Mouse (Mus musculus): Measurements from ENCODE around the gene Sept12.

Sept12 gene

DNA sequence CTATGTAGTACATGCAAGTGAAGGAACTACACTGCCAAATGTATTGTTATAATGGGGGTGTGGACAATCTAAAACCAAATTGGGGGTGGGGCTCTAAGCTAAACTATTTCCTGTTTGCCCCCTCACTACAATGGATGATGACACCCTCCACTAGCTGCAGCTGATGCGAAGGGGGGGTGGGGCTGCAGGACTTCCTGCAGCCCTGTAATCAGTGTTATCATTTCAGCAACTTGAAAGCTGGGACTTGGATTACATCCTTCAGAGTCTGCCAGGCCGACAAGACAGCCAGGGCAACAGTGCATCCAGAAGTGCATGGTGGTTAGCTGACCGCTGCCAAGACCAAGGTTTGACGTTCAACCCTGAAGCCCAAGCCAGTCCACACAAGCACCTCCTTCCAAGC, 26.0 kb downstream of the Sept12 start:
- DNase-seq: peak; percentile 65 to 81

- peak; percentile 58 to 63 for DNase-seq
Measured at GRCm38 (mm10) chr16:4969055-4969843, 28.4 kb downstream of the Sept12 start.

DNA sequence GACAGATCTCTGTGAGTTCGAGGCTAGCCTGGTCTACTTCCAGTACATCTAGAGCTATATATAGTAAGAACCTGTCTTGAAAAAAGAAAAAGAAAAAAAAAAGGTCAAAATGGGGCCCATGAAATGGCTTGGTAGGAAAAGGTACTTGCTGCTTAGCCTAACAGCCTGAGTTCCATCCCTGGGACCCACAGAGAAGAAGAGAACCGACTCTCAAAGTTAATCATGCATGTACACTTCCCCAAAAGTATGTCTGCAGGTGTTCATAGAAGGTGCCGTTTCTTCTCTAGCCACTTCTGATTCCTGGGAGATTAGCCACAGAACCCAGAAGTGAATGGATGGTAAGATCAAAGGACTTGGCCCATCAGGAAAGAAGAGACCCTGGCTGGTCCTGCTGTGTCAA, 29.2 kb downstream of the Sept12 start:
- DNase-seq: no peak

DNA sequence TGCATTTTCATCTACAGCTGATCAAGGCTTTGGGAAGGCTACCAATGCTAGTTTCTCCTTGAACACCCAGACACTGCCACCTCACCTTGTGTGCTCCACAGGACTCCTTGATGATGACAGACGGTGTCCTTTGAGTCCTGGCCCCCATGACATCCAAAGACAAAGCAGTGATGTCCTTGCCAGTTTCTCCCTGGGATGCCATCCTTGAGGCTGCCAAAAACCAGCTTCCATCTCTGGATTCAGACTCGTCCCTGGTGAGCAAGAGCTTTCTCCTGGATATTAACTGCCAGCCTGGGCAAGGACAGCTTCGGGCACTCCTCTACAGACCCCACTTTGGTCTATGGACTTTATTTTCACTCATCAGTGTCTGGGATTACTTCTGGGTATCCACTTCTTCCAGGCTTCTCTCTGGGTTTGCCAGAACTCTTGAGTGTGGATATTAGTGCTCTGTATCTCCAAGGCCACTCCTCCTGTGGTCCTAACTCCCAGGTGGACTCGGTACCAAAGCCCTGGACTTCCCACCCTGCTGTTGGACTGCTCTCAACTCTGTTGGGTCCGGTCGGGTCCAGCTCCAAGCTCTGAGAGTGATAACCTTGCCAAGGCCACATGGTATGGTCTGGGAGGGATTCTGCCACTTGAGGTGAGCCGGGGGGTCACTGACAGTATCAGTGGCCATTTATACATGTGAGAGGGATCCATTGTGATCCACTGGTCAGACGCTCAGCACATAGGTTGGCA, 32.1 kb downstream of the Sept12 start:
- DNase-seq: no peak

DNA sequence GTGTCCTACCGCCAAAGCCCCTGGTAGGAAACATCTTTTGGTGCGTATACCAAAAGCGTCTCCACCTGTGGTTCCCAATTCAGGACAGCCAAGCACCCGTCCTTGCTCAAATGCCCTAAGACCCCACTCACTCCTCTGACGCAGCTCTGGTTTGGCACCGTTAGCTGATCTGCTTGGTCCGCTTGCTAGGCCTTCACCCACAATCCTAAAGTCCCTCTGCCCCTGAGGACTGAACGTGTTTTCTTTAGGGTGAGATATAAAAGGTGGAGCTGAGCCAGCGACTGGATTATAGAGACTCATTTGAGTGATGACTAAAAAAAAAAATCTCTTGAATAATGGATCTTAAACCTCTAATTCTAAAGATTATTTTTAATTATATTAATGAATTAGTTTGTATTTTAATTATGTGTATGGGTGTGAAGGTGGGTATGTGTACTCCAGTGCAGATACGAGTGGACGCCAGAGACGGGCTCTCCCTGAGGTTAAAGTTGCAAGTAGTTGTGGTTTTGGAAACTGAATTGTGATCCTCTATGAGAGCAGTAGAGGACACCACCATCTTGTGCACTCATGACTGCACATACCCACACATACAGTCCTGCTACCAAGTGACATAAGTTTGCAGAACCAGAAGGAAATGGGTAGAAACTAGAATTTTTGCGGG, 32.8 kb downstream of the Sept12 start:
- DNase-seq: no peak

GRCm38 (mm10) chr16:4963797-4964709, 33.6 kb downstream of the Sept12 start, which contains the start of gene Anks3:
Anks3 (minus strand) TSS chr16:4964205.
- peak; percentile 97 to 100 for DNase-seq

- DNase-seq: no peak
Measured at GRCm38 (mm10) chr16:4963346-4963745, 34.3 kb downstream of the Sept12 start.

GRCm38 (mm10) chr16:4960260-4960659, 37.4 kb downstream of the Sept12 start:
- peak in 1 of 2 experiments; percentile 18 for DNase-seq

DNA sequence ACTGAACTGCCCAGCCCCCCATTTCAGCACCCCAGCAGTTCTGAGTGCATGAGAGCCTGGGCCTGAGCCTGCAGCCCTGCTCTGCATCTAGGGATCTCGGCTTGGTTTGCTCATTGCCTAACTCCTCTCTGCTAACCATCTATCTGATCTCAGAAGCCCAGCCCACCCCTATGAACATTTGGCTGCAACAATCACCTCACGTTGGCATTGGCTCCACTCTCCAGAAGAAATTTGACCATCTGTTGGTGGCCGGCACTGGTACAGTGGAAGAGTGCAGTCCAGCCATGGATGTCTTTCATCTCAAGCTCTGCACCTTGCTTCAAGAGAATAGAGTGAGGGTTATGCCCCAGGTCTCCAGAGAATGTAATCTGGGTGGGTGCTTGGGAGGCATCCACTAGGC, 40.2 kb downstream of the Sept12 start:
- DNase-seq: no peak

DNA sequence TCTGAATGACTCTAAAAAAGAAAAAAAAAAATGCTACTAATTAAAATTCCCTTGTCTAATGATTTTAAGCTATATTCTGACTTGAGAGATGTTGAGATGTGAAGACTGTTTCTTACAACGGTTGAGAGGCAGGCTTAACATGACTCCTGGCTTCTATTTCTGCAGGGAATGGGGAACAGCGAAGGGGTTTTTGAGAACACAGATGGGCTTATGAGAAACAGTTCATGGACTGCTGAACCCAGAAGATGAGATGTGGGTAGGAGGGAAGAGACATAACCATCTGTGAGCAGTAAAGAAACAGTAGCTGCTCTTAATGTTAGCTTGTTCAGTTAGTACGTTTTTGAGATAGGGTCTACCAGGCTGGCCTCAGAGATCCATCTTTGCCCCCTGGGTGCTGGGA, 41.0 kb downstream of the Sept12 start:
- DNase-seq: no peak

- DNase-seq: no peak
Measured at GRCm38 (mm10) chr16:4947378-4947777, 50.3 kb downstream of the Sept12 start.

DNA sequence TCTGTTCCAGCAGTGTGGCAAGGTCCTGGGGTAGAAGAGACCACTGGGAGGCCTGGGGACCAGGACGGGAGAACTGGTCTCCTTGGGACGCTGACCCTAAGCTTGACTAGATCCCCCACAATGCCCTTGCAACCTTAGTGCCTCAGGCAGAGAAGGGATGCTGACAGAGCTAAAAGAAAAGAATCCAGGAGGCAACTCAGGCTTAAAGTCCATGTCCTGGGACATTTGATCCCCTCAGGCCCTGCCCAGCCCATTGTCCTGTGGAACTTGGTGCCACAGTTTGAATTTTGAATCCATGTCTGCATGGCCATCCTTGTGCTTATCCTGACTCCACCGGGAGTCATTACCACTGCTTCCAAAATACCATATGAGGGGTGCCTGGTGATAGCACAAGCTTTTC, 51.5 kb downstream of the Sept12 start:
- DNase-seq: no peak

DNA sequence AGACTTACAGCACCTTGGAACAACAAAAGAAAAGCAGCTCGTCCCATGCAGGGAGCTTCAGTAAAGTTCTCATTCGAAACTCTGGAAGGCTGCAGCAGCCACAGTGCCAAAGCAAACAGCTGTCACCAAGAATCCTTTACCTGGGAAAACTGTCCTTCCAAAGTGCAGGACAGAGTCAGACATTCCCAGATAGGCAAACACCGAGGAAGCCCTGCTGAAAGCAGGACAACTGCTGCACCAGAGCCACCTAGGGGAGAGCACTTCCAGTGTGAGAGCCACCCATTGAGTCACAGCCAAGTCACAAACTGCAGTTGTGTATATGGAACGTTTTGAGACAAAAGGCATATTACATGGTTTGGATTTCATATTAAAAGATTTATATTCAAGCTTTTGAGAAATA, 52.2 kb downstream of the Sept12 start:
- no peak for DNase-seq

DNA sequence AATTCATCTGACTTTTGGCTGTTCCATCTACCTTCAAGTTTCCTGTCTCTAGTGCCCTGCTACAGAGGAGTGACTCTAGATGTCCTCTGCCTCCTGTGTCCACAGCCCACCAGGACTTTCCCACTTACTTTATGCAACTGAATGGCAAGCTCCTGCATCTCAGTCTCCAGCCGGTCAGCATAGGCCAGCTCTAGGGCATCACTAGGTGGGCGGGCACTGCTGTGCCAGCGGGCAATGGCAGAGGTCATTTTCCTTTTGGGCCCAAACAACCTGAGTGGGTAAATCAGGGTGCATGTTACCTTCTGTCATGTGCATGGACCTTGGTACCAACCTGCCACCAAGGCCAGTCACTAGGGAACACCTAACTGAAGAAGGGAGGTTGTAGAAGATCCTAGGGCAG, 54.2 kb downstream of the Sept12 start:
- DNase-seq: no peak

DNA sequence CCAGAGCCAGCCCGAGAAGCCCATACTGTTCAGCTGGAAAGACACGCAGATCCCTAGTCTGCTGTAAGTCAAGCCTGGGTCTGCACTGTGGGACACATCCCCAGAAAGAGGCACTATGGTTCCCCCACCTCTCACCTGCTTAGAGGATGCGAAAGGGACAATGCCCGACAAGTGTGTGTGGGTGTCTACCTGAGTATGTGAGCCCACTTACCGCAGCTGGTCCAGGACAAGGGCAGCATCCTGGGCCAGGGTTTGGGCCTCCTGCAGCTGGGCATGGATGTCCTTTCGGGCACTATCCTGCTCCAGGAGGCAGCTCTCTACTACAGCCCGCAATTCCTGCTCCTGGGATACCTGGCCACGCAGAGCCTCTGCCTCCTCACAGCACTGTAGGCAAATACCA, 54.8 kb downstream of the Sept12 start:
- DNase-seq: no peak

- no peak for DNase-seq
Measured at GRCm38 (mm10) chr16:4941016-4941415, 56.6 kb downstream of the Sept12 start.

GRCm38 (mm10) chr16:4940311-4940850, 57.3 kb downstream of the Sept12 start:
- no peak for DNase-seq

DNA sequence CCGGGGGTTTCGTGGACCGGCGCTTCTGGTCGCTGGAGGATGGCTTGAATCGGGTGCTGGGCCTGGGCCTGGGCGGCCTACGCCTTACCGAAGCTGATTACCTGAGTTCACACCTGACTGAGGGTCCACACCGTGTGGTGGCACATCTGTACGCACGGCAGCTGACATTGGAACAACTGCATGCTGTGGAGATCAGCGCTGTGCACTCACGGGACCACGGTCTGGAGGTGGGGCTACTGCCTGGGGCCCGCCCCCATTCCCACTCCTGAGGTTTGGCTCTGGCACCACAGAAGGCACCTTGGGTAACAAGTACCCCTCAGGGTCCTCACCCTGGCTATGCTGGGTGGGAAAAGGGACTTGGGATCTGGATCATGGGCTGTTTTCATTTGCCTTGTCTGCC, 58.2 kb downstream of the Sept12 start:
- peak; percentile 45 to 55 for DNase-seq

- DNase-seq: peak; percentile 96 to 97
Measured at GRCm38 (mm10) chr16:4938989-4939388, 58.7 kb downstream of the Sept12 start.

DNA sequence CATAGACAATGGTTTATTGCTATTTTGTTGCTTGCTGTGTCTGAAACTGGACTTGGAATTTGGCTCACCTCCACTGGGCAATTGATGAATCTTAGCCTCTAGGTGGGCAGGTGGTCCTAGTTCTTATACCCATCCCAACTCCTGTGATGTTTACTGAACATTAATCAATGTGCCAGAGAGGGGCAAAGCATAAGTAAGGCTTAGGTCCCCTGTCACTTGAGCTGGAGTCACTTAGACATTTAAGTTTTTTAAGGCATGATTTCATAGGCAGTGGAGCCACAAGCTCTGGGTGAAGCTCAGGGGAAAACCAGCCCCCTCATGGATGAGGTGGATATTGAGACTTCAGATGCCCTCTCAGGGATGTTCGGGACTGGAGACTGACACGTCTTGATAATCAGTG, 59.2 kb downstream of the Sept12 start, which contains the start of gene Nudt16l1:
Gene Nudt16l1, plus strand, starts transcription at position 301 of the 400 bp plus-strand sequence.
- no peak for DNase-seq

- no peak for DNase-seq
Measured at GRCm38 (mm10) chr16:4937351-4938190, 60.1 kb downstream of the Sept12 start.
